Mouse (Mus musculus) cerebellum, adult 18-20 months (tissue): ENCODE results near the gene Ckmt2.

Experiments
- DNase-seq, 2 experiments: peaks; one replicate each; pipeline ENCODE4 v3.0.0; 2021

The Ckmt2 gene

GRCm38 (mm10) chr13:91876741-91877349, at the start of gene Ckmt2:
TSS of gene Ckmt2 (minus strand) at chr13:91876885.
- DNase-seq: no peak

DNA sequence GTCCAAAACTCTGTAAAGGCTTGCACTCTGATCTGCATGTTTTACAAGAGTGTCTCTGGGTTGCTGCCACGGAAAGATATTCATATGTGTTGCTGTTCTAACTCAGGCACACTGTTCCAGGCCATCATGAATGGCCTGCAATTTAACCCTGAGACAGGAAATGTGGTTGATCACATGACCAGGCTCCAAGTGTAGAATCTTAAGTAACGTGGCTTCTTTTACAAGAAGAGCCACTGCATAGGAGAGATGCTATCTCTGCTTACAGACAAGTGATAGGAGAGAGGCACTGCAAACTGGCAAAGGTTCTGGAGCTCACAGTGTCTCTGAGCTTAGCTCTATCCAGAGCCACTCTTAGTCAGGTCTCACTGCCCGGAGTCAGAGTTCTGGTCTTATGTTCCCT, 44.3 kb upstream of the Ckmt2 start:
- DNase-seq: no peak

- no peak for DNase-seq
Observed at GRCm38 (mm10) chr13:91918764-91919163, 42.1 kb upstream of the Ckmt2 start.

GRCm38 (mm10) chr13:91917835-91918234, 41.1 kb upstream of the Ckmt2 start:
- no peak for DNase-seq

DNA sequence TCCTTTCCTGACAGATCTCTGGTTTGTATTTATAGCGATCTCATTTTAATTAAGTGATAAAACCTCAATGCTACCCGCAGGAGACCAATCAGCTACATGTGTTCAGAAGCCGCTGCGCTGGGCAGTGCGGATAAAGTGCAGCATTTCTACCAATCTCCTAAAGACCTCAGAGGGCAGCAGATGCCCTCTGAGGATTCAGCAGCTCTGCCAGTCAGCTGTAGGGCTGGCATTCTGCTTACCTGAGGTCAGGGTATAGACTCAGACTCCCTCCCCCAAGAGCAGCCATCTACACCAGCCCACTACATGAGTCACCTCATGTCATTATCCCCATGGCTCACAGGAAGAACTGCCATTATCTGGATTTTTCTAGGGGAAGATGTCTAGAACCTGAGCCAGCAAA, 39.6 kb upstream of the Ckmt2 start:
- no peak for DNase-seq

GRCm38 (mm10) chr13:91915582-91916239, 39.0 kb upstream of the Ckmt2 start:
- DNase-seq: no peak

GRCm38 (mm10) chr13:91915192-91915581, 38.5 kb upstream of the Ckmt2 start:
- DNase-seq: no peak

DNA sequence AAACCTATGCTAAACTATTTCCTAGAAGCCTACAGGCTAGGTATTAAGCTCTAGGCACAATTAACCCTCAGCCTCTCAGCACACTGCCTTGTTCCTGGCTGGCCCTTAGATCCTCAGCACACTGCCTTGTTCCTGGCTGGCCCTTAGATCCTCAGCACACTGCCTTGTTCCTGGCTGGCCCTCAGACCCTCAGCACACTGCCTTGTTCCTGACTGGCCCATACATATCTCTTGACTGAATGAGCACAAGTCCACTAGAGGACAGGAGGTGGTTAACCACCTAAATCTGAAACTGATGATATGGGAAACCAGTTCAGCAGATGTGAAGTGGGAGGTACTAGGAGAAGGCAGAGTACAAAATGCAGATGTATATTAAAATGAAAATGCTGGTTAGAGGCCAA, 35.0 kb upstream of the Ckmt2 start:
- DNase-seq: no peak

GRCm38 (mm10) chr13:91911211-91911610, 34.5 kb upstream of the Ckmt2 start:
- no peak for DNase-seq

DNA sequence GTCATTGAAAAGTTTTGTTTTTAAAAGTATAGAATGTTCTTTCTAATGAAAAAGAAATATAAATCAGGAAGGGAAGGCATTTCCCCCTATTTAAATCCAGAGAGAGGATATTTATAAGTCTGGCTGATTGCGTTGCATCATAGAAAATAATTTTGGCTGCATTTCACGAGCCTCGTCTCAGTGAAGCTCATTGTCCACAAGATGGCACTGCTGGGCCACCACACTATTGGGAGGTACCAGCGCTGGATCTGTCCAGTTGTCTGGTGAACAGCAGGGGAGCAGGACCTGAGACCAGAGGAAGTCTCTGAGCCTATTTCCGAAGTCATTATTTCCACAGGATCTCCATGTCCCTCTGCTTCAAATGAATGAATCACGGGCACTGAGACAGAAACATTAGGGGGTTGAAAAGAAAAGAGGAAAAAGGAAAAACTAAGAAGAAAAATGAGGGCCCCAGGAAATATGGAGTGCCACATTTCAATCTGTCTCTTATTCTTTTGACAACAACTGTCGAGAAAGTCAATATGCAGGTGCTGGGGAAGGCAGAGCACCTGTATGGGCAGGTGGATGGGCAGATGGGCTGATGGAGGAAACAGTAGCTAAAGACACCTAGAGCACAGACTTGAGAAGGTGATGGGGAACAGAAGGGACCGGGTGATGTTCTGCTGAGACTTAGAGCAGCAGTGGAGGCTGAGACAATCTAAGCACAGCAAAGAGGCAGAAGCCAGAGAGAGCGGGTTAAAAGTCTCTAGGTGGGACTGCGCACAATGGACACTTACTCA, 31.7 kb upstream of the Ckmt2 start:
- peak; percentile 55 to 58 for DNase-seq

DNA sequence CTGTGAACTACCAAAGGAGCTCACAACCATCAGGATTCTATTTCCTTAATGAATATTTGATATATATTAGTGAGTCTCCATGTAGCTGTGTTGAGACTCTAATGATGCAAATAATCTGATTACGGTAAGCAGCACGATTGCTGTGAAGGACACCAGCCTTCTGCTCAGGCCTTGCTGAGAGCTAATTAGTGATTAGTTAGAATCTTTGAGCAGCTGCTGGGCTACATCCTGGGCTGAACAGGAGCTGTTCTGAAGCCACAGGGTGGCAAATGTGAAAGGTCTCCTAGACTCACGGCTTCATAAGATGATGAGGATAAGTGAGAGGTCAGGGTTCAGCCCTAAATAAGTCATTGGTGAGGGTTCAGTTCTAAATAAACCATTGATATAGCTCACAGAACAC, 29.7 kb upstream of the Ckmt2 start:
- no peak for DNase-seq

- DNase-seq: no peak
Observed at GRCm38 (mm10) chr13:91896476-91896875, 19.8 kb upstream of the Ckmt2 start.

GRCm38 (mm10) chr13:91893132-91893531, 16.4 kb upstream of the Ckmt2 start:
- DNase-seq: no peak

DNA sequence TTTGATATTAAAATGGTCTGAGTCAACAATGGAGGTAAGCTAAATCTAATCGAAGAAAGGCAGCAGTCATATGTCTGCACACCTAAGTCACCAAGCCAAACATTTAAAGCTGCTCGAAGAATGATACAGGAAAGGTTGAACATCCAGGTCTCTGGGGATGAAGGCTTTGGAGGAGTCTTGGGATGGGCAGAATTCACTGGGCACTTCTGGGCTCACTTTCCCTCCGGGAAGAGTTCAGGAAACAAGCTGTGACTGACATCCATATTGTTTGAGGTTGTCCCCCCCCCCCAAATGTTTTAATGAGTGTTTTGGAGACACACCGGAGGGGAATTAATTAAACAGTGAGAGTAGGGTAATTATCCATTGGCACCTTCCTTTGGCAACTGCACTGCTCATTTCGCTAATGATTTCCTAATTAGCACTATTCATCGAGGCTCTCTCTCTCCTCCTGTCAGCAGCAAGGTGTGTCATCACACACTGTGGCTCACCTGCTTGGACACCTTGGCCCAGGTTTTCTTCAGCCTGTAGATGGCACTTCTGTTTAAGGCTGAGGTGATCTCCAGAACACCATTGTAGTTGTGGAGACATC, 13.4 kb upstream of the Ckmt2 start:
- DNase-seq: no peak

- DNase-seq: no peak
Observed at GRCm38 (mm10) chr13:91884714-91885386, 8.2 kb upstream of the Ckmt2 start.

DNA sequence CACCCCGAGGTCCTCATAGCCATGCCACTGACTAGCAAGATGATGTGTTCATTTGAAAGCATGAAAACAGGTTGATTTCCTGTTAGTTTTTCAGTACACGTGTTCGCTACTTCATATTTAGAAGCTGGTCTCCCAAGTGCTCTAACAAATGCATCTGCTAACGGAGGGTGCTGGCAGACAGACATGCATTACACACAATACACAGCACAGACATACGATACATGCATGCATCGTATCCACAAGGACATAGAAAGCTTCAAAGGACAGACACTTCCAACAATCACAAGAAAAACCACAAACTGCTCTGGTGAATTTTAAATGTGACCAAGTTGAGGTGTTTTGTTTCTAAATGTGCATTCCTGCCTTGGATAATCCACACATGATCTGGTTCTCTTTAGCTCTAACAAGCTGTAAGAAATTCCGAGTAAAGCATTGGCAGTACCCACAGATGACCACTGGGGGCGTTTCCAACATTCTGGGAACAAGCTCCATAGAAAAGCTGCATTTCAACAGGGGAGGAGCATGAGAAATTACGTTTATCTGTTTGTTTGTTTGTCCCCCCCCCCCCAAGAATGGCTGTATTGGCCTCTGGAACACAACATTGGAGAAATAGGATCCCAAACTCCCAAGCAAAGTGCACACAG, 5.3 kb upstream of the Ckmt2 start:
- DNase-seq: peak; percentile 25 to 30

DNA sequence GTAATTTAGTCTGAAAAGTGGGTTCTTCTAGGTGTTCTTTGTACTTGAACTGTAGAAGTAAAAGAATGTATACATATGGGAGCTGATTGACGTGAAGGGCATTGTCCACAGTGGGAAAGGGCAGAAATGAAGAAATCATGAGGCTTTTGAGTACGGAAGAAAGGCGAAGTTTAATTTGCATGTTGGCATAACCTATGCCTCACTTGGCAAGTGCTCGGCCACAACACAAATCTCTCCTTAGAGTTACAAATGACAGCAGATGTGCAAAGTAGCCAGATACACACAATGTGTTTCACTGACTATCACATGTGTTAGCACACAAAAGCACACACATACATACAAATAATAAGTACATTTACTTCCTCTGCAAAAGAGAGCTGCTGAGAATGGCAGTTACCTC, 3.6 kb upstream of the Ckmt2 start:
- DNase-seq: no peak

DNA sequence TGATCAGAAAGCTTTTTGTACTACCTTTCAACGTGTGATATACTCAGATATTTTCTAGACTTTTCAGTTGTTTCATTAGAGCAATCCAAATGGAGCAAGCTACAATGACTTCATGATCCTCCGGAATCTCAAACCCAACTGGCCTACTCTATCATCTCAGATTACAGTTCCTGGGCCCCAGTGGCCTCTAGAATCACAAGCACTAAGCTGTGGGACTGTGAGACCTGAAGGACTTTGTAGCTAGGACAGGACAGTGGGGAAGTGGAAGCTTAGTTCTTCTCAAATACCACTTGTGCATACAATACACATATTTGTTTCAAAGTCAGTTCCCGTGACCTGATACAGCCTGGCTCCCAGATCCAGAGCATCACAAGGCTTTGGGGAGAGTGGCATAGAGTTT, 1.3 kb upstream of the Ckmt2 start:
- no peak for DNase-seq

- no peak for DNase-seq
Observed at GRCm38 (mm10) chr13:91877350-91877749, 665 bp upstream of the Ckmt2 start.

GRCm38 (mm10) chr13:91875581-91875980, 1.1 kb downstream of the Ckmt2 start:
- DNase-seq: no peak

GRCm38 (mm10) chr13:91874565-91874964, 2.1 kb downstream of the Ckmt2 start:
- no peak for DNase-seq

DNA sequence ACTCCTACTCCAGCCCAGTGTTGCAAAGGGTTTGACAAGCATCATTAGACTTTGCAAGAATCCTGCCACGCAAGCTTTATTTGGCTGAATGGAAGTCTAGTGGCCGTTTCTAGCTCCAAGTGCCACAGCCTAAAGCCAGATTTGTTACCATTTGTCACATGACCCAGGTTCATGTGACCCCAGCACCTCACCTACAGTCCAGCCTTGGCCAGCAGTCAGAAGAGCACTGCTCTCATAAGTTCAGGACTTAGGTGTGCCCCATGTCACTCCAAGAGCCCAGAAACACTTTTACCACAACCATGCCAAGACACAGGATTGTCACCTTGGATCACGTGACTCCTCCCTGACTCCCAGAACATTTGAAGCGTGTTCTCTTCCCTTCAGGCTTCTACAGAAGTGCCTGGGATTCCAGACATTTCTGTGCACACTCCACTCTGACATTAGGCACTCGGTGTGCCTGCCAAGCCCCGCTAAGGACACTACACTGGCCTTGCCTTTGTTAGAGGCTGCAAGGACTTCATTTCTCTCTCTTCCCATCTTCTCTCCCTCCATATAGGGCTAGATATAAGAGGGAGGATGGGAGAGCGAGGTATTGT, 2.9 kb downstream of the Ckmt2 start:
- DNase-seq: no peak
